Mouse (Mus musculus) left cerebral cortex, adult 2 months (tissue): ENCODE data around the gene Rai14. TPM values are rescaled to one million over a fixed set of nuclear protein-coding genes. Genes with fewer than 3 reads are reported as not detected.

Source experiments
- DNase-seq, 2 experiments: peaks; one replicate each; pipeline ENCODE4 v3.0.0; 2021 to 2022; ENCODE audit warnings: low spot score in 2 of 2, mixed read lengths in 1 of 2; ENCODE audit errors: extremely low spot score in 1 of 2
- H3K27ac ChIP-seq: fragments of 200-600 bp; 2 replicates; pipeline ENCODE4 v1.8.1; 2022
- H3K4me3 ChIP-seq: fragments of 200-600 bp; 2 replicates; pipeline ENCODE4 v1.8.1; 2022
- CTCF ChIP-seq: fragments of 200-600 bp; IDR thresholded peaks from 2 replicates; pipeline ENCODE4 v1.8.1; 2022; ENCODE audit warnings: antibody characterized with exemption, mild to moderate bottlenecking, moderate library complexity
- intact Hi-C: fragments of 180-260 bp; cut with DNase I; formaldehyde crosslinking; loops from one replicate; pipeline ENCODE4 v1.15.1; 2025
- total RNA-seq, 2 experiments: library from RNA; stranded (reverse); gene quantifications; 2 replicates each; pipeline ENCODE4 v1.2.3; 2021

Rai14 gene
- total RNA-seq, 2 experiments from 2014 or later: 8.9 to 12.5 TPM

GRCm38 (mm10) chr15:10531352-10531751 is 183.1 kb downstream of the Rai14 start:
- H3K4me3 ChIP-seq: no peak overlapping the region
- no peak for TF ChIP-seq CTCF

GRCm38 (mm10) chr15:10525896-10526295 is 188.5 kb downstream of the Rai14 start:
- intact Hi-C loops: no loop called here
- Histone ChIP-seq H3K4me3 (no peak overlapping the region), H3K27ac (no peak overlapping the region)
- no peak for DNase-seq
- TF ChIP-seq CTCF: no peak

More at GRCm38 (mm10) chr15:10531352-10531751, 183.1 kb downstream of the Rai14 start:
- no peak overlapping the region for H3K27ac ChIP-seq
- no peak for DNase-seq
- intact Hi-C loops: no loop called here

Other genes starting within 250 kb of the Rai14 start
- gene Dnajc21, start 244.1 kb downstream of the Rai14 start, total RNA-seq: 10 to 100 TPM; 31.3 to 36.5 TPM
- 10 to 100 TPM; 18.2 to 22.3 TPM for gene Brix1, start 228.7 kb downstream of the Rai14 start, total RNA-seq
- 10 to 100 TPM; 14.4 to 15.6 TPM for gene Rad1, start 228.6 kb downstream of the Rai14 start, total RNA-seq
- gene Ttc23l, start 156.0 kb downstream of the Rai14 start, total RNA-seq: not detected
- under 1 TPM in 1 of 2 experiments, not detected in 1; 0.14 TPM for gene C1qtnf3, start 237.7 kb upstream of the Rai14 start, total RNA-seq